In the genomic region with DNA sequence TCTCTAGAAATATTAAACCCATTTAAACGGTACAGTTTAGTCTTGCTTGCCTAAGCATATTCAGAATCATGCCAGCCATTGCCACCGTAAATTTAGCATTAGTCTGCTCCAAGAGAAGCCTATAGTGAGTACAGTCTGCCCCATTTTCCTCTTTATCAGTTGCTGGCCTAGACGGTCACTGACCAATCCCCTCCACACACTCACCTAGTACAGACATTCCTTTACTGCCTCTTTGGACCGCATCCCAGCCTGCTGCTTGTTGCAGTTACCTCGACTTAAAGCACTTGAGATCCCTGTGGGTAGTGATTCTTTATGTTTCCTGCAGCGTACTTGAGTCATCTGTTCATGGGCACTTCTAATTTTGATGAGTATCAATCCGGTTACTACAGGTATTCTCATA, we compare ENCODE assay signal across 31 mouse cellular contexts. TPM values are rescaled to one million over a fixed set of nuclear protein-coding genes. Genes with fewer than 3 reads are reported as not detected.
A peak's percentile ranks its signal among the peaks of the same experiment; 100 is the strongest.
DNase-seq lines count a peak whose midpoint lies in the region; ATAC-seq and TF ChIP-seq lines count a peak whose summit lies in the region.
"Had no signal": no experiment of that assay in that cellular context is flagged by ENCODE, and none has a peak within 500 bp of the region (broad histone marks: within the 10 kb centered on the region; RNA-seq: fewer than 3 reads in every experiment).

No protein-coding gene starts in this region.

- H3K4me2 ChIP-seq in heart, embryonic 14.5 days (ENCODE audit: low read length) = no peak overlapping the region
- H3K4me2 ChIP-seq in heart, embryonic 11.5 days = no peak overlapping the region
- H3K4me2 ChIP-seq in heart, embryonic 16.5 days (ENCODE audit: low read depth, low read length) = no peak overlapping the region
- H3K4me2 ChIP-seq: embryonic facial prominence, embryonic 13.5 days; embryonic facial prominence, embryonic 15.5 days; forebrain, embryonic 12.5 days had no signal

- no peak for TF ChIP-seq EP300 in heart, adult 2 months (IDR thresholded peaks at IDR 0.05; ENCODE audit: insufficient read depth, low read depth, low read length)

- ATAC-seq in heart, embryonic 14.5 days (ENCODE audit: insufficient number of reproducible peaks, insufficient read depth, low FRiP score, low read depth) = 0 out of 2 replicates have a peak, but pooled peaks have one; percentile 47
- no peak for ATAC-seq in heart, embryonic 11.5 days (replicated peaks; ENCODE audit: insufficient number of reproducible peaks, low FRiP score, low TSS enrichment)
- peak; percentile 69 for ATAC-seq in heart, embryonic 16.5 days (replicated peaks; ENCODE audit: extremely low read depth, insufficient read depth, low FRiP score)
- ATAC-seq: forebrain, embryonic 14.5 days had no signal

- no peaks in the 10 kb centered on the region for H3K36me3 ChIP-seq in heart, adult 2 months (ENCODE audit: control insufficient read depth, insufficient read depth, low read length)
- H3K36me3 ChIP-seq in heart, embryonic 14.5 days (ENCODE audit: control insufficient read depth, insufficient read depth, low read length) = no peaks in the 10 kb centered on the region
- H3K36me3 ChIP-seq in heart, embryonic 11.5 days (ENCODE audit: control insufficient read depth, insufficient read depth, low read length) = no peaks in the 10 kb centered on the region
- no peaks in the 10 kb centered on the region for H3K36me3 ChIP-seq in heart, embryonic 16.5 days (ENCODE audit: control insufficient read depth, insufficient read depth)
- H3K36me3 ChIP-seq: embryonic facial prominence, embryonic 13.5 days; embryonic facial prominence, embryonic 15.5 days; forebrain, embryonic 10.5 days; forebrain, embryonic 12.5 days had no signal

- peak overlapping the region; percentile 47 for H3K27ac ChIP-seq in heart, adult 2 months
- H3K27ac ChIP-seq in heart, embryonic 14.5 days (replicated peaks in 1 of 2; ENCODE audit: control insufficient read depth in 1 of 2, insufficient read depth in 1 of 2, low read depth in 2 of 2, low read length in 2 of 2) = peak overlapping the region; percentile 37 to 59; a peak in 2 of 4 replicates
- H3K27ac ChIP-seq in heart, embryonic 11.5 days (ENCODE audit: low read depth, low read length) = no peak overlapping the region
- H3K27ac ChIP-seq in heart, embryonic 16.5 days (ENCODE audit: low read length) = peak overlapping the region; percentile 59
- H3K27ac ChIP-seq: embryonic facial prominence, embryonic 13.5 days; embryonic facial prominence, embryonic 15.5 days; forebrain, embryonic 10.5 days; forebrain, embryonic 12.5 days had no signal

- H3K4me3 ChIP-seq in heart, adult 2 months = no peak overlapping the region
- no peak overlapping the region for H3K4me3 ChIP-seq in heart, embryonic 14.5 days (ENCODE audit: control insufficient read depth in 1 of 2, insufficient read depth in 1 of 2, low read depth in 1 of 2, low read length in 2 of 2)
- no peak overlapping the region for H3K4me3 ChIP-seq in heart, embryonic 11.5 days (ENCODE audit: low read depth, low read length)
- no peak overlapping the region for H3K4me3 ChIP-seq in heart, embryonic 16.5 days (ENCODE audit: low read length)
- H3K4me3 ChIP-seq: embryonic facial prominence, embryonic 13.5 days; embryonic facial prominence, embryonic 15.5 days; erythroblast, embryonic 14.5 days; forebrain, embryonic 10.5 days; forebrain, embryonic 12.5 days had no signal

- no peaks in the 10 kb centered on the region for H3K79me2 ChIP-seq in heart, adult 2 months (replicated peaks; ENCODE audit: control insufficient read depth, insufficient read depth, low read length)

- no peaks in the 10 kb centered on the region for H3K9me3 ChIP-seq in heart, embryonic 14.5 days (ENCODE audit: control insufficient read depth, low read length)
- no peaks in the 10 kb centered on the region for H3K9me3 ChIP-seq in heart, embryonic 11.5 days (replicated peaks; ENCODE audit: control insufficient read depth, low read length)
- no peaks in the 10 kb centered on the region for H3K9me3 ChIP-seq in heart, embryonic 16.5 days (replicated peaks; ENCODE audit: control insufficient read depth, low read length)
- H3K9me3 ChIP-seq: embryonic facial prominence, embryonic 13.5 days; embryonic facial prominence, embryonic 15.5 days; forebrain, embryonic 10.5 days; forebrain, embryonic 12.5 days had no signal

- no peaks in the 10 kb centered on the region; the same call in 1 of the 2 replicates for H3K4me1 ChIP-seq in heart, adult 2 months (ENCODE audit: control insufficient read depth, insufficient read depth, low read length)
- peaks cover 0 to 7% of the 10 kb centered on the region in 2 experiments; a peak in 1 of 4 replicates for H3K4me1 ChIP-seq in heart, embryonic 14.5 days (ENCODE audit: control insufficient read depth in 2 of 2, insufficient read depth in 2 of 2, low read length in 2 of 2)
- H3K4me1 ChIP-seq in heart, embryonic 11.5 days (ENCODE audit: control insufficient read depth, insufficient read depth, low read length) = no peaks in the 10 kb centered on the region
- no peaks in the 10 kb centered on the region for H3K4me1 ChIP-seq in heart, embryonic 16.5 days (ENCODE audit: control insufficient read depth, insufficient read depth, low read length)
- H3K4me1 ChIP-seq: embryonic facial prominence, embryonic 13.5 days; embryonic facial prominence, embryonic 15.5 days; forebrain, embryonic 10.5 days; forebrain, embryonic 12.5 days had no signal

- H3K27me3 ChIP-seq in heart, adult 2 months (ENCODE audit: control insufficient read depth, insufficient read depth, low read length) = no peaks in the 10 kb centered on the region
- no peaks in the 10 kb centered on the region for H3K27me3 ChIP-seq in heart, embryonic 14.5 days (ENCODE audit: control insufficient read depth, insufficient read depth, low read length)
- no peaks in the 10 kb centered on the region for H3K27me3 ChIP-seq in heart, embryonic 11.5 days (ENCODE audit: control insufficient read depth, insufficient read depth, low read length)
- no peaks in the 10 kb centered on the region for H3K27me3 ChIP-seq in heart, embryonic 16.5 days (ENCODE audit: control insufficient read depth, insufficient read depth, low read length)
- H3K27me3 ChIP-seq: embryonic facial prominence, embryonic 15.5 days; forebrain, embryonic 12.5 days had no signal

- no peak for TF ChIP-seq CTCF in heart, adult 2 months (IDR thresholded peaks at IDR 0.05)

- intact Hi-C loops in heart, adult 2 months (cut with DNase I) = no loop called here

- DNase-seq in heart, adult 2 months = peak in 1 of 2 experiments; percentile 5
- DNase-seq in heart, adult 11 months = no peak
- no peak for DNase-seq in heart, adult 9 months (ENCODE audit: low spot score in 2 of 2)
- DNase-seq in heart, postnatal 4 days = peak; percentile 18
- DNase-seq in heart, adult 8-10 months (ENCODE audit: low spot score) = no peak
- DNase-seq: adrenal gland, adult 2 months; adrenal gland, postnatal 10 days; adrenal gland, postnatal 25 days; cerebellum, adult 11 months; cerebellum, adult 18-20 months; cerebellum, adult 8-10 months; cerebellum, adult 9-11 months; cerebellum, postnatal 14 days; cerebellum, postnatal 36 days; embryo, embryonic 11 days had no signal

- 47% methylated on average over 7 of the region's 7 CpGs for WGBS in heart, adult 2 months
- 52% methylated on average over 7 of the region's 7 CpGs for WGBS in heart, embryonic 14.5 days
- 64% methylated on average over 7 of the region's 7 CpGs for WGBS in heart, embryonic 11.5 days (ENCODE audit: insufficient replicate concordance)
- WGBS in heart, embryonic 16.5 days = 45% methylated on average over 7 of the region's 7 CpGs

- no peak overlapping the region for H3K9ac ChIP-seq in heart, adult 2 months (ENCODE audit: low read depth, low read length)
- H3K9ac ChIP-seq in heart, embryonic 14.5 days (ENCODE audit: low read length) = no peak overlapping the region
- no peak overlapping the region for H3K9ac ChIP-seq in heart, embryonic 11.5 days (ENCODE audit: low read depth, low read length)
- no peak overlapping the region for H3K9ac ChIP-seq in heart, embryonic 16.5 days (ENCODE audit: low read length)
- H3K9ac ChIP-seq: embryonic facial prominence, embryonic 13.5 days; embryonic facial prominence, embryonic 15.5 days; forebrain, embryonic 12.5 days had no signal

- no peak for TF ChIP-seq POLR2A in heart, adult 2 months (IDR thresholded peaks at IDR 0.05; ENCODE audit: insufficient read depth, low read depth, low read length)

RNA-seq across cellular contexts. Expression of a gene that starts 13.8 kb away (rescaled TPM):
- 10 to 100 TPM in 1 of 2 experiments, 1 to 10 TPM in 1; 9.6 to 11.1 TPM for total RNA-seq in heart, adult 2 months (2021)
- 7.5 and 12.4 TPM in 2 replicates for polyA plus RNA-seq in heart, adult 2 months (2012; rRNA removed)
- 14.4 and 15.1 TPM in 2 replicates for polyA plus RNA-seq in heart, embryonic 14.5 days (2014; fragmentation: Nextera tagmentation; extraction: Ambion mirVana)
- 14.5 and 15.7 TPM in 2 replicates for polyA plus RNA-seq in heart, embryonic 11.5 days (2014; fragmentation: Nextera tagmentation; extraction: Ambion mirVana)
- 13.2 and 13.3 TPM in 2 replicates for polyA plus RNA-seq in heart, embryonic 16.5 days (2015; fragmentation: Nextera tagmentation; extraction: Ambion mirVana)
- total RNA-seq in heart, postnatal 4 days (2021) = 10 to 100 TPM; 17.4 to 17.6 TPM
- 10 to 100 TPM in 3 of 4 experiments, 1 to 10 TPM in 1; 9.7 to 11.0 (median 10.6) TPM for total RNA-seq in heart, adult 8-10 months (2022)

RNA-seq across cellular contexts. Expression of a gene that starts 23.6 kb away (rescaled TPM):
- total RNA-seq in heart, adult 2 months (2021) = under 1 TPM; 0.55 to 0.57 TPM
- polyA plus RNA-seq in heart, adult 2 months (2012; rRNA removed) = 0.61 and 1.1 TPM in 2 replicates
- 3.5 and 4.2 TPM in 2 replicates for polyA plus RNA-seq in heart, embryonic 14.5 days (2014; fragmentation: Nextera tagmentation; extraction: Ambion mirVana)
- polyA plus RNA-seq in heart, embryonic 11.5 days (2014; fragmentation: Nextera tagmentation; extraction: Ambion mirVana) = 2.7 TPM in 2 replicates
- polyA plus RNA-seq in heart, embryonic 16.5 days (2015; fragmentation: Nextera tagmentation; extraction: Ambion mirVana) = 5.5 and 6.0 TPM in 2 replicates
- total RNA-seq in heart, postnatal 4 days (2021) = 1 to 10 TPM; 3.7 to 4.4 TPM
- 1 to 10 TPM in 1 of 4 experiments, under 1 TPM in 3; 0.34 to 2.0 (median 0.82) TPM for total RNA-seq in heart, adult 8-10 months (2022)
- total RNA-seq: MEL had no signal
- polyA plus RNA-seq: C2C12; erythroblast, embryonic 14.5 days had no signal

RNA-seq across cellular contexts. Expression of a gene that starts 24.0 kb away (rescaled TPM):
- total RNA-seq in heart, adult 2 months (2021) = 1 to 10 TPM; 2.1 to 2.6 TPM
- polyA plus RNA-seq in heart, adult 2 months (2012; rRNA removed) = 0.23 TPM in 2 replicates
- 1.1 and 1.6 TPM in 2 replicates for polyA plus RNA-seq in heart, embryonic 14.5 days (2014; fragmentation: Nextera tagmentation; extraction: Ambion mirVana)
- 0.49 TPM in 1 of 2 replicates, not detected in the other for polyA plus RNA-seq in heart, embryonic 11.5 days (2014; fragmentation: Nextera tagmentation; extraction: Ambion mirVana)
- polyA plus RNA-seq in heart, embryonic 16.5 days (2015; fragmentation: Nextera tagmentation; extraction: Ambion mirVana) = 0.85 and 1.2 TPM in 2 replicates
- total RNA-seq in heart, postnatal 4 days (2021) = 1 to 10 TPM; 6.9 to 8.7 TPM
- total RNA-seq in heart, adult 8-10 months (2022) = 1 to 10 TPM; 1.1 to 2.4 (median 1.9) TPM
- total RNA-seq: adrenal gland, adult 2 months; adrenal gland, postnatal 10 days; adrenal gland, postnatal 25 days; adrenal gland, postnatal 4 days; common myeloid progenitor, adult 5-6 weeks; ES-E14; MEL had no signal
- polyA plus RNA-seq: adrenal gland, adult 2 months; brain, embryonic 14.5 days; C2C12; erythroblast, embryonic 14.5 days; forebrain, embryonic 10.5 days had no signal

RNA-seq across cellular contexts. Expression of a gene that starts 51.7 kb away (rescaled TPM):
- total RNA-seq in heart, adult 2 months (2021) = under 1 TPM in 1 of 2 experiments, not detected in 1; 0.25 TPM
- polyA plus RNA-seq in heart, adult 2 months (2012; rRNA removed) = 0.03 and 0.27 TPM in 2 replicates
- 0.11 TPM in 2 replicates for polyA plus RNA-seq in heart, embryonic 14.5 days (2014; fragmentation: Nextera tagmentation; extraction: Ambion mirVana)
- 0.07 TPM in 1 of 2 replicates, not detected in the other for polyA plus RNA-seq in heart, embryonic 11.5 days (2014; fragmentation: Nextera tagmentation; extraction: Ambion mirVana)
- polyA plus RNA-seq in heart, embryonic 16.5 days (2015; fragmentation: Nextera tagmentation; extraction: Ambion mirVana) = 0.06 and 0.16 TPM in 2 replicates
- total RNA-seq in heart, postnatal 4 days (2021) = under 1 TPM in 1 of 2 experiments, not detected in 1; 0.05 TPM
- not detected for total RNA-seq in heart, adult 8-10 months (2022)
- total RNA-seq: common myeloid progenitor, adult 5-6 weeks; MEL had no signal
- polyA plus RNA-seq: embryonic facial prominence, embryonic 11.5 days; forebrain, embryonic 10.5 days had no signal
